Mouse (Mus musculus): ENCODE measurements around the gene Gabrr2. TPM values are rescaled to one million over a fixed set of nuclear protein-coding genes. Genes with fewer than 3 reads are reported as not detected.

Gene Gabrr2
- polyA plus RNA-seq, 1 experiment: 1.5 TPM

GRCm38 (mm10) chr4:33124493-33124892 is 61.7 kb downstream of the Gabrr2 start:
- H3K4me3 ChIP-seq (ENCODE audit: low read depth, low read length): no peak overlapping the region
- H3K27me3 ChIP-seq (ENCODE audit: control insufficient read depth, insufficient read depth, low read length): no peaks in the 10 kb centered on the region
- H3K27ac ChIP-seq (ENCODE audit: insufficient read depth, low read depth, low read length): no peak overlapping the region
- no peaks in the 10 kb centered on the region for H3K36me3 ChIP-seq (ENCODE audit: control insufficient read depth, insufficient read depth, low read length)
- no peak for TF ChIP-seq POLR2A (IDR thresholded peaks at IDR 0.05; ENCODE audit: low read depth, low read length)
- peak; percentile 50; the same call in 1 of the 2 replicates for TF ChIP-seq CTCF (IDR thresholded peaks at IDR 0.05; ENCODE audit: extremely low read depth, insufficient read length, insufficient replicate concordance, low read depth, low read length)
- WGBS: 60% methylated on average over 6 of the region's 6 CpGs
- no peaks in the 10 kb centered on the region for H3K4me1 ChIP-seq (ENCODE audit: control insufficient read depth, insufficient read depth, insufficient read length, low read length)

GRCm38 (mm10) chr4:33125409-33126084 is 62.7 kb downstream of the Gabrr2 start:
- Histone ChIP-seq H3K4me1 (ENCODE audit: control insufficient read depth, insufficient read depth, insufficient read length, low read length) (no peaks in the 10 kb centered on the region), H3K27me3 (ENCODE audit: control insufficient read depth, insufficient read depth, low read length) (no peaks in the 10 kb centered on the region), H3K36me3 (ENCODE audit: control insufficient read depth, insufficient read depth, low read length) (no peaks in the 10 kb centered on the region), H3K4me3 (ENCODE audit: low read depth, low read length) (no peak overlapping the region), H3K27ac (ENCODE audit: insufficient read depth, low read depth, low read length) (no peak overlapping the region)
- TF ChIP-seq CTCF (IDR thresholded peaks at IDR 0.05; ENCODE audit: extremely low read depth, insufficient read length, insufficient replicate concordance, low read depth, low read length): no peak
- no peak for TF ChIP-seq POLR2A (IDR thresholded peaks at IDR 0.05; ENCODE audit: low read depth, low read length)
- WGBS: 52% methylated on average over 10 of the region's 10 CpGs

- Histone ChIP-seq H3K27me3 (ENCODE audit: control insufficient read depth, insufficient read depth, low read length) (no peaks in the 10 kb centered on the region), H3K36me3 (ENCODE audit: control insufficient read depth, insufficient read depth, low read length) (no peaks in the 10 kb centered on the region), H3K4me3 (ENCODE audit: low read depth, low read length) (no peak within 1 kb of the TSS), H3K4me1 (ENCODE audit: control insufficient read depth, insufficient read depth, insufficient read length, low read length) (no peaks in the 10 kb centered on the region), H3K27ac (ENCODE audit: insufficient read depth, low read depth, low read length) (no peak within 1 kb of the TSS)
- WGBS: 61% methylated on average over 11 of the region's 11 CpGs
- TF ChIP-seq POLR2A (IDR thresholded peaks at IDR 0.05; ENCODE audit: low read depth, low read length) (no peak), CTCF (IDR thresholded peaks at IDR 0.05; ENCODE audit: extremely low read depth, insufficient read length, insufficient replicate concordance, low read depth, low read length) (no peak)
Measured at GRCm38 (mm10) chr4:33132221-33132620, 69.4 kb downstream of the Gabrr2 start, which contains the start of gene Gabrr1. Gene Gabrr1, plus strand, starts transcription at chr4:33132521.

Other genes starting within 250 kb of the Gabrr2 start
- gene Ankrd6, start 112.2 kb upstream of the Gabrr2 start, polyA plus RNA-seq (2012; rRNA removed): 0.17 and 0.27 TPM in 2 replicates
- 4.7 and 14.9 TPM in 2 replicates for gene Rragd, start 80.0 kb upstream of the Gabrr2 start, polyA plus RNA-seq (2012; rRNA removed)
- gene Ube2j1, start 31.6 kb upstream of the Gabrr2 start, polyA plus RNA-seq (2012; rRNA removed): 8.8 and 18.5 TPM in 2 replicates
- 0.22 TPM in 1 of 2 replicates, not detected in the other for gene Gabrr1, start 69.5 kb downstream of the Gabrr2 start, polyA plus RNA-seq (2012; rRNA removed)
- gene Pm20d2, start 126.7 kb downstream of the Gabrr2 start, polyA plus RNA-seq (2012; rRNA removed): 3.0 and 4.9 TPM in 2 replicates
- 0.15 TPM in 1 of 2 replicates, not detected in the other for gene Srsf12, start 146.0 kb downstream of the Gabrr2 start, polyA plus RNA-seq (2012; rRNA removed)
- 119 and 337 TPM in 2 replicates for gene Pnrc1, start 227.2 kb downstream of the Gabrr2 start, polyA plus RNA-seq (2012; rRNA removed)
- 0.65 and 1.5 TPM in 2 replicates for gene Rngtt, start 247.3 kb downstream of the Gabrr2 start, polyA plus RNA-seq (2012; rRNA removed)